Mouse (Mus musculus) megakaryocyte-erythroid progenitor cell, adult 5-6 weeks (primary cell): ENCODE data around the gene Nme8. TPM values are rescaled to one million over a fixed set of nuclear protein-coding genes. Genes with fewer than 3 reads are reported as not detected.

Source experiments
- ATAC-seq: replicated peaks from 2 replicates; pipeline ENCODE4 v1.8.0; 2016; ENCODE audit warnings: mild to moderate bottlenecking, inconsistent platforms; ENCODE audit not compliant: severe bottlenecking, poor library complexity, low FRiP score, low TSS enrichment
- total RNA-seq, 2 experiments: library from RNA; stranded (forward) in 1 of 2; stranded (reverse) in 1 of 2; fragments of 200-1000, 215-1000 nt in 1 of 2; fragments of >200 nt in 1 of 2; fragmentation: Nextera tagmentation in 1 of 2; gene quantifications; 2 replicates each; pipeline ENCODE4 v1.2.3; 2014 to 2017

Gene Nme8
- total RNA-seq (2014; fragmentation: Nextera tagmentation), result not detected in 2 replicates
- not detected in 2 replicates for total RNA-seq (2017)

DNA sequence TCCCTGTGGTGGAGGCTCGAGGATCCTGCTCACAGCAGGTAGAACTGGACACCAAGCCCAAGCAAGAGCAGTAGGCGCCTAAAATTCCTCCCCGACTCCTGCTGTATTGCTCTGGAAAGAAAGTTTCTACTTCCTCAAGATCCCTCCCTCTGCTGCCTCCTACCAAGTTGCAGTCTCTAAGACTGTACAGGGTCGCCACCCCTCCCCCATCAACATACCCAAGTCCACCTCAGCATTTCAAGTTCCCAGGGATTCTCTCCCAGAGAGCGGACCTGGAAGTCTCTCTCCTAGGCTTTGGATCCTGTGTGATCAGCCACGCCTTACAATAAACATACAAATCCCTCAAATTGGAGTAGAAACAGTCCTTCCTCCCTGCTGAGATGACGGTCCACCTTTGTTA is at the start of gene Nme8:
Nme8 (minus strand) TSS at position 5 of the 400 bp plus-strand sequence.
- ATAC-seq, result 0 out of 2 replicates have a peak, but pooled peaks have one; percentile 7

DNA sequence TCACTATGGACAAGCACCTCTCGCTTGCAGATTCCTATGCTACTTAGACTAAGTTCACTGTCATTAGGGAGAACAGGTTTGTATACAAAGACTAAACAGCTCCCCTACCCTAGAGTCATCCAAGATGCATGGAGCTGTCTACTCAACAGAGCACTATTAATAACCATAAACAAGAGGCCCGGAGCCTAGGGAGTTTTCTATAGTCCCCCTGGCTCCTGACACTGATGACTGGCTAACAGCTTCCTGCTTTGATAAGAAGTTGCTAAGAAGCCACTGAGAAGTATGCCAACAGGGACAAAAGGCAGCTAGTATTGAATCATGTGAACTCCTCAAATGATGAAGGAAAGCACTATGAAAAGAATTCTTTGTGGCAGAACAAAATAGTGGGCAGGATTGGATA is 48.1 kb upstream of the Nme8 start:
- ATAC-seq, result no peak

DNA sequence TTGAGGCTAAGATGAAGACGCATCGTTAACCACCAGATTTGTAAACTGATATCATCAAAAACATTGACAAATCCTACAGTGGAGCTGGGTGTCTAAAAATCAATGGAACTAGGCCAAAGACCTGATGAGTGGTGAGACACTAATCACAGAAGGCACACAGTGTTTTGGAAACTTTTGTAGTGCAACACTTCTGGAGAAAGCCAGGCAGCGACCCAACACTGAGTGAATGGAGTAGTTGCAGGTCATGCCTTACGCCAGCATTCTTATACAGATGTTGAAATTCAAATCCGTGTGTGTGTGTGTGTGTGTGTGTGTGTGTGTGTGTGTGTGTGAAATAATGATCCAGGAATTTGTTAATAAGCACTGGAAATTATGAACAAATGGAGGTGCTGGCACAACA is 46.9 kb upstream of the Nme8 start:
- ATAC-seq, result no peak

DNA sequence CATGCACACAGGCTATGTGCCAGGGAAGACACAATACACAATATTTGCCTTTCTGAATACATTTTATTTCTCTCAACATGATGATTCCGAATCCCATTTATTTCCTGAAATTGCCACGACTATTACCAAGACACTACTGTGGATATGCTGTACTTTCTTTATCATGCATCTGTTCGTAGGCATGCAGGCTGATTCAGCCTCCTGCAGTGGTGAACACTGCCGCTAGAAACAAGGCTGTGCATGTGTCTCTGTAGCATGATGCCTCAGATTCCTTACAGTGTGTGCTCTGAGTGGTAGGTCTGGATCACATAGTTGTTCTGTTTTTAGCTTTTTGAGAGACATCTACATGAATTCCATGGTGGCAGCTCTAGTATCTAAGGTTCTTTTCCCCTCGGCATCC is 37.0 kb upstream of the Nme8 start:
- no peak for ATAC-seq

DNA sequence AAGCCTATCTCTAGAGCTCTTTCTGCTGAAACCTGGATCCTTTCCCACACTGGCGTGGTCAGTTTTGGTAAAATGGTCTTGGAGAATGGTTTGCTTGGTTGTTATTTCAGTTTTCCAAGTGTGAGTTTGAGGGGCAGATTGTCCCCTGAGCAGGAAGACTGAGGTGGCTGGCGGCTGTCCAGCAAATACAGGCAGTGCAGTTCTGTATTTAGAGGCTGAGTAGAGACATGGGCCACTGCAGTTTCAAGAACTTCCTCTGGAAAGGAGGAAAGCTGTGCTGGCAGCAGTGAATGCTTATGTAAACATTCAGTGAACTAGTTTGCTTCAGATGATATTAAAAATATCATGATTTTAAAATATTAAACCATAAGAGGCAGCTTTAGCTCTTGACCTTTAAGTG is 33.2 kb upstream of the Nme8 start:
- ATAC-seq, result no peak

DNA sequence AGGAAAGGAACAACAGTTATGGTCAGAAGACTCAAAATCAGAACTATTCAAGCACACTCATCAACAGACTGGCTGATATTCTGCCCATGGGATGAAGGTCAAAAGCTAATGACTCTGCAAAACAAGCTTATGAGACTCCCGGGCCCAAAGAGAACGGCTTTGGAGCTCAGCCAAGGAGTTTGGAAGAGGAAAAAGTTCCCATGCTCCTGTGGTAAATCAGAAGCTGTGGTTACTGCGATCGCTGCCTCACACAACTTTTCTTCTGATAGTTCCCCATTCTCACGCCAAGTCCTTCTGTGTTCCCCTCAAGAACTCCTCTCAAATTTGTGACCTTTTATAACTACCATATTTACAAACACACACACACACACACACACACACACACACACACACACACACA is 21.4 kb upstream of the Nme8 start:
- no peak for ATAC-seq

DNA sequence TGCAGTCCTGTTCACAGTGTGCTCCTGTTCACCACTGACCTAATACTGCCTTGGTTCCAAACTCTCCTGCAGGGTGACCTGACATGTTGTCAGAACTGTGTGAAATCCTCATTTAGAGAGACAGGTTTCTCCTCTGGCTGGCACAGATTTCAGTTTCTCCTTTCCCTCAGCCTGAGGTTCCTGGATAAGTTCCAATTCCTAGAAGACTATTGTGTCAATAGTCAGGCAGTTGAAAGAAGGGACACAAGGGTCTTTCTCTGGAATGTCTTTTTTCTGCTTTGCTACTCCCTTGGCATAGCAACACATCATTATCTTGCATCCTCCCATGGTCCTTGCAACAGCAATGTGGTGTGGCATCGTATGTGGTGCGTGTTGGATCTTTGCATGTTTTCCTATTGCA is 19.6 kb upstream of the Nme8 start:
- no peak for ATAC-seq

DNA sequence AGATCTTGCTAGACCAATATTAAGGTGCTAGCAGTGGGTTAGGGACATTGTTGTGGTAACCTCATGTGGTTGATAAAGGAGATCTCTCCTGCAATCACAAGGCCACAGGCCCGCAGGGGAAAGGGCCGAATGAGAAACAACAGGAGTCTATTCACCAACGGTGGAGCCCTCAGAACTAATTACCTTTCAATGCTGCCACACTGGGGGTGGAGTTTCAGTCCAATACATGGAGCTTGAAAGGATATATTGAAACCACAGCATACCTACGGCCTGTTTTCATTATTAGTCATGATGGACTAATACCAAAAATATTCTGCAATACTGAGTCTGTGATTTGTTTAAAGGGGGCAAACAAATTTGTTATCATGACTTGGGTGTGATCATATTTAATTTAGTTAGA is 6.2 kb upstream of the Nme8 start:
- no peak for ATAC-seq

DNA sequence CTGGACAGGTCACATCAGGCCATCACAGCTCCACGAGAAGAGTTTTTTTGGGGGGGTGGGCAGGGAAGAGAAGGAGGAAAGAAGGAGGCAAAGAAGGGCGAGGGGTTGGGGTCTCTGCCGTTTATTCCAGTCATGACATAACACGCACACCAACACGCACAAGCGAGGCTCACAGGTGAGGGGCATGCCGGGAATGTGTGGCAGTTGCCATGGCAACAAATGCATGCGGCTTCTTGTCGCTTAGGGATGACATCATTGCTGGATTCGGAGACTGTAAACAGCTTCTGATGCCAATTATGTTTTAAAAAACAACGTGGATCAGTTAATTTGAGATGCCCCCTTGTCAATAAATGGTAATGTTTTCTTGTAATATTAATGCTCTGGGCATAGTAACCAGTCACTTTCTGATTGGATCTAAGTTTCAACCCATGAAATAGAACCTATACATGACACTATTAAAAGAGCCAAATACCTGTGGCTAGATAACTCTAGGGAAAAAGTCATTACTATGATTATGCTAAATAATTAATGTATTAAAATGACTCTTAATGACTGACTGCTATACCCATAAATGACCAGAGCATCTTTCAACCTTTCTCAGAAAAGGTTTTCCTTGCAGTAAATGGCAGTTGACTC is 4.0 kb upstream of the Nme8 start:
- ATAC-seq, result no peak

DNA sequence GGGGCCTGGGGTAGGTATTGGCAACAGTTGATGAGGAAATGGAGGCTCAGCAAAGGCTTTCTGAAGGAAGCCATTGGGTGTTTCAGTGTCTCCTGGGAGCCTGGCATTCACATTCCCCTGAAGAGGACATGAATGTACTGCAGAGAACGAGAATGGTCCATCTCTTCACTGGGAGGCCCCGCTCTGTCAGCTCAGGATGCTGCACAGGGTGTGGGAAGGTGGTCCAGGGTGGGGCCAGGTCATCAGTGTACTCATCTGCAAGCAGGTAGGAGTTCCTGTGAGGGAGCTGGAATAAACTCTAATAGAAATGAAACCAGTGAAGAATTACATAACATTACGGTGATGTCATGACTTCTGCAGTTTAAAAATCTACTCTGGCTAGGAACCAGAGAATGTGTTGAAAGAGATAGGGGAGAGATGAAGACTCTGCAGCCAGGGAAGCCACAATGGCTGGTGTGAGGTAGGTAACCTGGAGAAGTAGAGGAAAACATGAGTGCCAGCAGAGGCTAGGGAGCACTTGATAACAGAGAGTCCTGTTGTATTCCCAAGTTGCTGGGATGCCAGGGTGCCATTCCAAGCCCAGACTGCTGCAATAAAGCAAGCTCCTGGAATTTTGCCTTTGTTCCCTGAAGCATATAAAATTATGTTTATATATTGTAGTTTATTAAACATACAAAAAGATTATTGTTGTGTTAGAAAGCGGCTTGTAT is 3.3 kb upstream of the Nme8 start:
- ATAC-seq, result peak; percentile 43; the same call in 1 of the 2 replicates

DNA sequence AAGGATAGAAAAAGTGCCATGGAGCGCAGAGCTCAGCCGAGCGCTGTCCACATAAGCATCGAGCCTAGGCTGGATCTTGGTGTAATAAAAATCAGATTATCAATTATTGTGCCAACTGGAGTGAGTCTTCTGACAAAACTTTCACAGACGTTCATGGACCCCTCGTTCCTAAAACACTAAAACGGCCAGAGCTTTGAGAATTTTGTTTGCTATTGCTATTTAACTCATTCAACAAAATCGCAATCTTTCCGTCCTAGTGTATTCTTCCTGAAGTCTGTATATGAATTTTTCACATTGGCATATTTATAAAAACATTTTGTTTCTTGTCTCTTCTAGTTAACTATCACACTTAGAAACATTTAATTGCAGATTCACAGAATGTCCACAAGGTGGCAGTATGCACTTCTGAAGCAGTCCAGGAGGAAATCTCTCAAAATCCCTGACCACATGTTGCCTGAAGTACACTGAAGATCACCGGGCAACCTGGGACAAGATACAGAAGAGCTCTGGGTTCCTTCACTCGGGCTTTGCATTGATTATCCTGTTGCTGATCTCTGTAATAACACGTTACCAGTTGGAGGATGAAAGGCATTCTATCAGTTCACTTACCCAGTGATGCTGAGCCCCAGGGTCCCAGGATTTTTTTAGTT is 1.1 kb upstream of the Nme8 start:
- peak; percentile 73 for ATAC-seq

DNA sequence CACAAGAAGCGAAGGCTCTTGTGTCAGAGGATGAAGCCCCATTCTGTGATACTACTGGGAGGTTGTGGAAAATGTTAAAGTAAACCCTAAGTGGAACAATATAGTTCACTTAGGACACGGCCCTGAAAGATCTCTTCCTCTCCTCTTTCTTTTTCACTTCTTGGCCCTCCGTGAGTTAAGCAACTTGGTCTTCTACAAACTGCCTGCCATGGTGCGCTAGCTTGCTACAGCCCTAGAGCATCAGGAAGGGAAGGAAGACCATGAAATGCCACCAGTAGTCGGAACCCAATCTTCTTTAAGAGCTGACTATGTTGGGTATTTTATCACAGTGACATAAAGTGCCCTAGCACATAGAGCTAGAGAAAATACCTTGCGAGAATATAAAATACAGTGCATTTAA is 7.2 kb downstream of the Nme8 start:
- no peak for ATAC-seq

DNA sequence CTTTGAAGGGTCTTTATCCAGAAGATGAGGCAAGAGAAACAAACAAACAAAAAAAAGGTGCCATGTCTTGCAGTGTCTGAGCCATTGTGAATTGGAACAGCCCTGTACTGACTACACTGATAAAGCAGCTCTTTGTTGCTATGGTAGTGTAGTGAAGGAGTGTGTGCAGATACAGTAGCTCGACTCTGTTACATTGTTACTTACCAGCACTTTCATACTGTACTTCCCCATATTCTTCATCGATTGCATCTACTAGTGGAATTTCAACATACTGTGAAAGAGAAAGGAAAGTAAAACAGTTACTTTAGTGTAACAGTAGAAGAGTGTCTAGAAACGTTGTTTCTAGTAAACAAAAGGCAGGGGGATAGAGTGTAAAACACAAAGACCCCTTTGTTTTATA is 7.6 kb downstream of the Nme8 start:
- no peak for ATAC-seq

DNA sequence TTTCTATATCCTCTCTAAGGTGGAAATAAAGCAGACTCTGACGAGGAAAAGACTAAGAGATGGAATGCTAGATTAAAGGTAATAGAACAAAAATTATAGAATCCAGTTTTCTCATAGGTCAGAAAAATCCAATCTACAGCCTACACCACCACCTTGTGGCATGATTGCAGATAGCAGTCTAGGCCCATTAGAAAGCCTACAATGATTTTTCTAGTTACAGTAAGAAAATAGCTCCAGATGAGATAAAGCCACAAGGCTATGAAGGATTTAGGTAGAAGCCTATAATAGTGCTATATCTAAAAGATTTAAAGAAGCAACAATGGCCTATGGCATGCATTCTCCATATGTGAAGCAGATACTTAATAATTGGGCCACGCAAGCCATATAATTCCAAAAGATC is 13.6 kb downstream of the Nme8 start:
- peak; percentile 83 for ATAC-seq

DNA sequence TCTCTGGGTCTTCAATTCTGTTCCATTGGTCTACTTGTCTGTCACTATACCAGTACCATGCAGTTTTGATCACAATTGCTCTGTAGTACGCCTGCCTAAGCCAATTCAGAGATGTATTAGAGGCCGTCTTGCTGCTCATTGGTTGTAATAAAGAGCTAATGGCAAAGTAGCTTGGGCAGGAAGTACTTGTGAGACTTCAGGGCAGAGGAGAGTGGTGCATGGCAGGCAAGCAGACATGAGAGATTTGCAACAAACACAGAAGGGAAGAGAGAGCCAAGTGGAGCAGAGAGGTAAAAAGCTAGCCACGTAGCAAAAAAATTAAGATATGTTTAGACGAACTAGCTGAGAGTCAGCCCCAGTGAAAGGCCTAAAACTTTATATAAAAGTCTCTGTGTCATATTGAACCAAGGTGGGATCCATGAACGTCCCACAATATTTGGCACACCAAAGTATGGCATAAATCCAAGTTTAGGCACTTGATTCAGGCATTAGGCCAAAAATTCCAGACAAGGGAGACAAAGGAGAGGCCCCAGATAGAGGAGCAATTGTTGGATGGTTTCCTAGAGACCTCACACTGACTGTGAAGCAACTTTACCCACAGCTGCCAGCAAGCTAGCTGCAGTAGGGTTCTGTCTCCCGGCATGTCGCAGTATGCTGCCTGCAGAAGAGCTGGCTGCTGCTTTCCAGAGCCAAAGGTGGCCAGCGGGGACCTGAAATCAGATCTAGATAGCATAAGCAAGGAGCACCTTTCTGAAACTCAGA is 14.5 kb downstream of the Nme8 start:
- no peak for ATAC-seq

DNA sequence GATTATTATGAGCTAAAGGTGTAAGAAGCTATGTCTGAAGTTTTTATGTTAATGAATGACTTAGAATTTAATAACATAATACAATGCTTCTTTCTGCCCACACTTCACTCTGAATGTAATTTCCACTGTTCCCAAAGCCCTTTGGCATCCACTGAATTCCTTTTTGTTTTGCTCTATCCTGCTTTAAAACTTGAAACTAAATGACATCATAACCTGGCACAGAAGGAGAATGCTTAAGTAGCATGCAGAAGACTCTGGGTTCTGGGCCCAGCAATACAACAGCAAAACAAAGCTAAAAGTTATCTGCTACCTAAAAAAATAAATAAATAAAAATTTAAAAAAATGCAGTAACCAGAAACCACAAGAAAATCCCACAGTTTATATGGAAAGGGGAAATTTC is 23.0 kb downstream of the Nme8 start:
- ATAC-seq, result no peak

DNA sequence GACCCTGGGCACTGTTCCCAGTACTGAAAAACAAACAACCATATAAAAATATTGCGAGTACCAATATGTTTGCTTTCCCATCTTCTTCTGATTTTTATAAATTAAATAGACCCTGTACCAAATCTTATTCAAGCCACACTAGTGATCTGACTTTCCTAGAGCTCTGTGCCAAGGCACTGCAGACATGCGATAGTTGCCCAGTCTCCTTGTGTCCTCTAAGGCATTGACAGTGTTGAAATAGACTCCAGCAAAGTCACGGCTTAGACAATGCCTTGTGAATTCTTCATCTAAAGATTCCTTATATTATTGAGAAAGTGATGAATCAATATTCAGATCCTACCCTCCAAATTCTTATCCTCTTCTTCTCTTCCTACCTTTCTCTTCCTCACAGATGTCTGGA is 23.6 kb downstream of the Nme8 start:
- no peak for ATAC-seq

DNA sequence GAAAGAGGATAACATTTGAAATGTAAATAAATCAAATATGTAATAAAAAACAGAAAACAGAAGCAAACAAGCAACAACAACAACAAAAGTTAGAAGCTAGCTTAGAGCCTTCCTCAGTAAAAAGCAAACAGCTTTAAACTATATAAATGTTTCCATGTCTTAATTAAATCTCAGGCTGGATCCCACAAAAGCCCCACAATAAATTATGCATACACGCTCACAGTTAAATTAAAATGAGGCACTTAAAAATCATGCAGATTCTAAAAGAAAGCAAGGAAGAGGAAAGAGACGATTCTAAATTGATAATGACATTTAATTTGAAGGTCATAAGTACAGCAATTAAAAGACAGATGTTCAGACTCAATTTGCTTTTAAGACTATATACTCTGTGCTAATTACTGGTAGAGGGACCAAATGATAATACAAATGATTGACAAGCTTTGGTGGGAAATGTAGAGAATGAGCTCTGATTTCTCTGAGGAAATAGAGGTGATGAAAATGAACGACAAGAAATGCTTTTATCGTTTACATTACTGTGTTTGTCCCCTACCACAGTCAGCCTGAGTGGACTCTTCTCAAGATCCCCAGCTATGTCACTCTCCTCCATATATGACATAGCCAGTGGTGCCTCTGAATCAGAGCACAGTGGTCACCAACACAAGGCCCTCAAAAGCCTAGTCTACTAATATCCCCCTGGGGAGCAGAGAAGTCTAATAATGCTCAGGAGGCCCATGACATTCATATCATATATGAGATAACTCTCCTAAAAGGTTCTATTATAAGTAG is 29.0 kb downstream of the Nme8 start:
- ATAC-seq, result no peak

DNA sequence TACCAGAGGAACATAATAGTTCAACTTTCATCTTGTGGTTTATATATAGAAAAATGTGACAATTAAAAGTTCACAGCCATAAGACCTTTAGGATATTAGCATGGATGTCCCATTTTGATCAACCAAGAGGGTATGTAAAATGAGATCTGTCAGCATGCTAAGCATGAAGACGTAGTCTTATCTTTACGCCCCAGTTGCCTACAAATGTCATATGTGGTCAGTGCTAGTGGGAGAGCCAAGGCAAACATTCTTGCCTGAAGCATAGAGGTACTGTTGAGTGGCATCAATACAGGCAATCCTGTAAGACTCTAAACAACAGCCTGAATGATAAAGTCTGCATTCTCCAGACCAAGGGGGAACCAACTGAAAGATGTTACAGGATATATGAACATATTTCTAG is 45.2 kb downstream of the Nme8 start:
- peak; percentile 59; the same call in 1 of the 2 replicates for ATAC-seq
